Mouse (Mus musculus) lung, postnatal 0 days (tissue): Measurements from ENCODE around the gene Sap25.

ENCODE experiments used
- CTCF ChIP-seq: IDR thresholded peaks from 2 replicates; pipeline ENCODE4 v1.5.1; 2016; ENCODE audit warnings: antibody characterized with exemption, mild to moderate bottlenecking
- EP300 ChIP-seq: IDR thresholded peaks from 2 replicates; pipeline ENCODE4 v1.6.1; 2016; ENCODE audit warnings: antibody characterized with exemption, mild to moderate bottlenecking, control low read depth

DNA sequence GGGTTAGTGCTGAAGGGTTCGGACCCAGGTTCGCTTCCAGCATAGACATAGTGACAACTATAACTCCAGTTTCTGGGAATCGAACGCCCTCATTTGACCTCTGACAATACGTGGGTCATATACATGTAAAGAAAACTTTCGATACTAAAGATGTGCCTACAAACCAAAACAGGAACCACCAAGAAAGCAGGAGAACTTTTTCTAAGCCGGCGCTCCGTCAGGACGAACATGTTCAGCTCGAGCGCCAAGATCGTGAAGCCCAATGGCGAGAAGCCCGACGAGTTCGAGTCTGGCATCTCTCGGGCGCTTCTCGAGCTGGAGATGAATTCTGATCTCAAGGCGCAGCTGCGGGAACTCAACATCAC lies 39.8 kb upstream of the Sap25 start:
- TF ChIP-seq EP300 (no peak), CTCF (no peak)
